Mouse (Mus musculus) myocyte (in vitro differentiated cells): Measurements from ENCODE around the gene Msi2.

Experiments used
- E2F4 ChIP-seq: IDR thresholded peaks from one replicate; pipeline ENCODE4 v1.6.1; 2011; ENCODE audit warnings: mild to moderate bottlenecking, control low read depth, moderate library complexity; ENCODE audit not compliant: insufficient read depth
- MAX ChIP-seq: IDR thresholded peaks from one replicate; pipeline ENCODE4 v1.6.1; 2011; ENCODE audit warnings: low read depth, mild to moderate bottlenecking, control low read depth
- POLR2A ChIP-seq: IDR thresholded peaks from one replicate; pipeline ENCODE4 v1.6.1; 2011; ENCODE audit warnings: low read depth, mild to moderate bottlenecking, control low read depth, moderate library complexity; ENCODE audit not compliant: insufficient read length
- TCF12 ChIP-seq: IDR thresholded peaks from one replicate; pipeline ENCODE4 v1.6.1; 2011; ENCODE audit warnings: mild to moderate bottlenecking, control low read depth; ENCODE audit not compliant: poor library complexity, insufficient read depth, severe bottlenecking
- USF1 ChIP-seq: IDR thresholded peaks from one replicate; pipeline ENCODE4 v1.6.1; 2011; ENCODE audit warnings: low read depth, mild to moderate bottlenecking, control low read depth, moderate library complexity

GRCm38 (mm10) chr11:88548832-88549528 is 169.3 kb downstream of the Msi2 start:
- TF ChIP-seq USF1 = no peak
- TF ChIP-seq MAX = no peak
- TF ChIP-seq TCF12 = no peak
- no peak for TF ChIP-seq POLR2A
- TF ChIP-seq E2F4 = no peak
